Mouse (Mus musculus): ENCODE results near the gene Trp53bp2. TPM values are rescaled to one million over a fixed set of nuclear protein-coding genes. Genes with fewer than 3 reads are reported as not detected.

Trp53bp2 gene
- 19.2 to 25.0 TPM (median 23.5 TPM) in 4 replicates for total RNA-seq (2023; ENCODE audit: inconsistent age)

GRCm38 (mm10) chr1:182408684-182409327 is at the start of gene Trp53bp2:
Gene Trp53bp2 (plus strand): TSS chr1:182409172.

Other genes starting within 250 kb of the Trp53bp2 start
- gene Vmn1r1, start 244.7 kb upstream of the Trp53bp2 start, total RNA-seq (2023; ENCODE audit: inconsistent age), result not detected in 4 replicates
- 58.0 to 68.1 TPM (median 60.8 TPM) in 4 replicates for gene Degs1, start 126.4 kb upstream of the Trp53bp2 start, total RNA-seq (2023; ENCODE audit: inconsistent age)
- 23.6 to 36.1 TPM (median 26.7 TPM) in 4 replicates for gene Fbxo28, start 67.5 kb upstream of the Trp53bp2 start, total RNA-seq (2023; ENCODE audit: inconsistent age)
- gene Capn2, start 108.4 kb downstream of the Trp53bp2 start, total RNA-seq (2023; ENCODE audit: inconsistent age), result 23.9 to 37.6 TPM (median 28.2 TPM) in 4 replicates
- not detected in 4 replicates for gene Capn8, start 155.8 kb downstream of the Trp53bp2 start, total RNA-seq (2023; ENCODE audit: inconsistent age)